In the genomic region with DNA sequence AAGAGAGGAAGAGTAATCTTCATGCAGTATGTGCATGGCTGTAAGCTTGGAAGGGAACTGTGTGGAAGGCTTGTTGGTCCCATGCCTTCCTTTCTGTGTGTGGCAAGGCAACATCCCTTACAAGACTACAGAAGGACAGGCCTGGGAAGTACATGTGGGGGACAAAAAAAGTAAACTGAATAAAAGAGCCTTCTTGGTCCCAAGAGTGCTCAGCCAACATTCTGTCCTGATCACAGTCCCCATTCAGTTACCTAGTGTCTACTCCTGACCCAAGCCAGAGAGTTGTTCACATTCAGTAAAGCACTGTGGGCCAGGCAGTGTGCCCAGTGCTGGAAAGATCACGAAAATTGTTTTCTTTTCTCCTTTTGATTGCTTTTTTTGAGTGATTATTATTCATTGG, we compare ENCODE assay signal across 19 mouse cellular contexts.
A peak's percentile ranks its signal among the peaks of the same experiment; 100 is the strongest.
DNase-seq lines count a peak whose midpoint lies in the region; ATAC-seq and TF ChIP-seq lines count a peak whose summit lies in the region.
"Had no signal": no experiment of that assay in that cellular context is flagged by ENCODE, and none has a peak within 500 bp of the region (broad histone marks: within the 10 kb centered on the region; RNA-seq: fewer than 3 reads in every experiment).

No protein-coding gene starts in this region.

- no peak overlapping the region for H3K27ac ChIP-seq in forebrain, embryonic 15.5 days (replicated peaks)
- no peak overlapping the region for H3K27ac ChIP-seq in forebrain, embryonic 12.5 days
- H3K27ac ChIP-seq in midbrain, embryonic 11.5 days (ENCODE audit: low read depth, low read length) = no peak overlapping the region
- no peak overlapping the region for H3K27ac ChIP-seq in midbrain, embryonic 15.5 days
- H3K27ac ChIP-seq: embryonic facial prominence, embryonic 10.5 days; heart, embryonic 15.5 days had no signal

- H3K4me1 ChIP-seq in forebrain, embryonic 15.5 days = 0 out of 2 replicates have a peak, but pooled peaks cover 4% of the 10 kb centered on the region
- H3K4me1 ChIP-seq in forebrain, embryonic 12.5 days = peaks cover 12% of the 10 kb centered on the region
- peaks cover 3% of the 10 kb centered on the region; the same call in 1 of the 2 replicates for H3K4me1 ChIP-seq in midbrain, embryonic 11.5 days (ENCODE audit: control insufficient read depth, insufficient read depth, low read length)
- H3K4me1 ChIP-seq in midbrain, embryonic 15.5 days = peaks cover 7% of the 10 kb centered on the region; the same call in 1 of the 2 replicates
- H3K4me1 ChIP-seq: heart, embryonic 15.5 days had no signal

- no peak overlapping the region for H3K9ac ChIP-seq in forebrain, embryonic 15.5 days (replicated peaks)
- H3K9ac ChIP-seq in forebrain, embryonic 12.5 days = no peak overlapping the region
- H3K9ac ChIP-seq in midbrain, embryonic 11.5 days (ENCODE audit: low read length) = no peak overlapping the region
- H3K9ac ChIP-seq in midbrain, embryonic 15.5 days = no peak overlapping the region
- H3K9ac ChIP-seq: heart, embryonic 15.5 days had no signal

- no peak overlapping the region for H3K4me3 ChIP-seq in forebrain, embryonic 15.5 days
- no peak overlapping the region for H3K4me3 ChIP-seq in forebrain, embryonic 12.5 days (replicated peaks)
- no peak overlapping the region for H3K4me3 ChIP-seq in midbrain, embryonic 11.5 days (ENCODE audit: low read depth, low read length)
- H3K4me3 ChIP-seq in midbrain, embryonic 15.5 days = no peak overlapping the region
- H3K4me3 ChIP-seq: embryonic facial prominence, embryonic 10.5 days; heart, embryonic 15.5 days had no signal

- no peak overlapping the region for H3K4me2 ChIP-seq in forebrain, embryonic 15.5 days (replicated peaks)
- H3K4me2 ChIP-seq in forebrain, embryonic 12.5 days = no peak overlapping the region
- H3K4me2 ChIP-seq in midbrain, embryonic 11.5 days = no peak overlapping the region
- no peak overlapping the region for H3K4me2 ChIP-seq in midbrain, embryonic 15.5 days
- H3K4me2 ChIP-seq: heart, embryonic 11.5 days; heart, embryonic 15.5 days had no signal

- 42% methylated on average over 1 of the region's 1 CpGs for WGBS in forebrain, embryonic 15.5 days
- WGBS in forebrain, embryonic 12.5 days = 90% methylated on average over 1 of the region's 1 CpGs
- 83% methylated on average over 1 of the region's 1 CpGs for WGBS in midbrain, embryonic 11.5 days
- 68% methylated on average over 1 of the region's 1 CpGs for WGBS in midbrain, embryonic 15.5 days

- TF ChIP-seq POLR2A in brain, embryonic 14.5 days (IDR thresholded peaks at IDR 0.05; ENCODE audit: borderline replicate concordance, extremely low read depth, insufficient read depth, insufficient read length, poor library complexity, severe bottlenecking) = no peak

- H3K9me3 ChIP-seq in forebrain, embryonic 15.5 days = no peaks in the 10 kb centered on the region
- H3K9me3 ChIP-seq in forebrain, embryonic 12.5 days = no peaks in the 10 kb centered on the region
- no peaks in the 10 kb centered on the region for H3K9me3 ChIP-seq in midbrain, embryonic 11.5 days (ENCODE audit: control insufficient read depth, low read length)
- no peaks in the 10 kb centered on the region for H3K9me3 ChIP-seq in midbrain, embryonic 15.5 days
- H3K9me3 ChIP-seq: embryonic facial prominence, embryonic 10.5 days; heart, embryonic 15.5 days had no signal

- H3K27me3 ChIP-seq in forebrain, embryonic 15.5 days = no peaks in the 10 kb centered on the region
- H3K27me3 ChIP-seq in forebrain, embryonic 12.5 days = peaks cover 6% of the 10 kb centered on the region; the same call in 1 of the 2 replicates
- H3K27me3 ChIP-seq in midbrain, embryonic 11.5 days (ENCODE audit: control insufficient read depth, insufficient read depth, low read length) = peaks cover 3% of the 10 kb centered on the region; the same call in 1 of the 2 replicates
- H3K27me3 ChIP-seq in midbrain, embryonic 15.5 days (replicated peaks) = no peaks in the 10 kb centered on the region
- H3K27me3 ChIP-seq: heart, embryonic 15.5 days had no signal

- peak; percentile 70 for DNase-seq in heart, adult 11 months
- DNase-seq in heart, adult 9 months (ENCODE audit: low spot score in 2 of 2) = no peak
- DNase-seq in midbrain, embryonic 11.5 days (ENCODE audit: low spot score, missing footprints) = peak; percentile 68
- DNase-seq in brain, embryonic 14.5 days (ENCODE audit: low read depth) = peak; percentile 76
- DNase-seq: adrenal gland, postnatal 14 days; cerebellum, adult 18-20 months; cerebellum, adult 9-11 months; cerebellum, postnatal 36 days; gastrocnemius, postnatal 36 days; heart, adult 18-20 months; heart, postnatal 14 days; kidney, adult 2 months had no signal

- peak; percentile 61; the same call in 1 of the 2 replicates for ATAC-seq in forebrain, embryonic 15.5 days (replicated peaks)
- no peak for ATAC-seq in forebrain, embryonic 12.5 days (ENCODE audit: low FRiP score)
- ATAC-seq in midbrain, embryonic 11.5 days (ENCODE audit: low FRiP score) = no peak
- ATAC-seq in midbrain, embryonic 15.5 days (replicated peaks) = no peak
- ATAC-seq: intestine, embryonic 16.5 days had no signal

- no peak for TF ChIP-seq CTCF in brain, embryonic 14.5 days (IDR thresholded peaks at IDR 0.05; ENCODE audit: borderline replicate concordance, extremely low read depth, insufficient read depth, insufficient read length)

- H3K36me3 ChIP-seq in forebrain, embryonic 15.5 days = no peaks in the 10 kb centered on the region
- no peaks in the 10 kb centered on the region for H3K36me3 ChIP-seq in forebrain, embryonic 12.5 days (replicated peaks)
- no peaks in the 10 kb centered on the region for H3K36me3 ChIP-seq in midbrain, embryonic 11.5 days (ENCODE audit: control insufficient read depth, insufficient read depth, low read length)
- H3K36me3 ChIP-seq in midbrain, embryonic 15.5 days (replicated peaks) = no peaks in the 10 kb centered on the region
- H3K36me3 ChIP-seq: embryonic facial prominence, embryonic 10.5 days; heart, embryonic 15.5 days had no signal

Comparison
In these comparisons a context has a peak if more than half of its experiments do, and no peak if none do; other contexts are left out.
1. DNase-seq: peak in heart, adult 11 months (single experiment), midbrain, embryonic 11.5 days (single experiment) and brain, embryonic 14.5 days (single experiment); none in heart, adult 9 months (0 of 2).